Mouse (Mus musculus): ENCODE results near the gene Hsd11b1. TPM values are rescaled to one million over a fixed set of nuclear protein-coding genes. Genes with fewer than 3 reads are reported as not detected.
A peak's percentile ranks its signal among the peaks of the same experiment; 100 is the strongest.
"Not testable (repeated sequence)": the region's sequence is repeated elsewhere in the genome, so short reads cannot be mapped to it uniquely, and the experiment has no call there.

Gene Hsd11b1
- total and polyA plus RNA-seq, 2 experiments from 2014 or later, result 1.6 to 7.3 TPM

DNA sequence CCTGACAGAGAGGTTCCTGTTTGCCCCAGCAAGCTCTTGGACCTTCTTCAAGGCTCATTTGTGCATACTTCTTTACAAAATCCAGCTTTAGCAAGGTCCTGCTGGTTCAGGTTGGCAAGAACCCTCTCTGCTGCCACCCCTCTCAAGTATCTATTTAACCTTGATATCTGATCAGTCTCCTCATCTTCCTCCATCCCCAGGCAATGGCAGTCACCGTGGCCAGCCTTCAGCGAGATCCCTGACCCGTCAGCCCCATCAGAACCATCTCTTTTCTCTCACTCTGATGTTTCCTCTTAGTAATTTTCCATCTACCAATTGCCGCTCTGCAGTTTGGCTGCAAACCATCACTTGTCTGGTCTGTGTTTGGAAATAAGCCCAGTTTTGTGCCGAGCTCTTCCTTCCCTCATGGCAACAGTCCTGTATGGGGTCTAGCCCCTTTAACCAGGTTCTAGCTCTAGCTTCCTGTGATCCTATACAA is 7.2 kb downstream of the Hsd11b1 start:
- DNase-seq (ENCODE audit: low spot score), result no peak
- H3K4me1 ChIP-seq (ENCODE audit: control insufficient read depth, insufficient read depth), result peaks cover 12% of the 10 kb centered on the region; the same call in 1 of the 2 replicates
- H3K4me3 ChIP-seq (ENCODE audit: low read depth, low read length), result no peak overlapping the region
- no peak overlapping the region for H3K27ac ChIP-seq (ENCODE audit: low read depth)
- H3K9ac ChIP-seq (replicated peaks; ENCODE audit: low read depth, low read length), result no peak overlapping the region
- TF ChIP-seq CTCF (IDR thresholded peaks at IDR 0.05; ENCODE audit: low read depth), result no peak
- TF ChIP-seq EP300 (IDR thresholded peaks at IDR 0.05; ENCODE audit: low read depth), result no peak
- H3K27me3 ChIP-seq (ENCODE audit: control insufficient read depth, insufficient read depth, low read length), result no peaks in the 10 kb centered on the region
- H3K36me3 ChIP-seq (replicated peaks; ENCODE audit: control insufficient read depth, insufficient read depth, low read length), result no peaks in the 10 kb centered on the region
- no peak for ATAC-seq (ENCODE audit: insufficient read depth, low read depth)
- WGBS, result 15% methylated on average over 5 of the region's 5 CpGs
- no peak overlapping the region for H3K4me2 ChIP-seq (ENCODE audit: low read depth, low read length)
- H3K9me3 ChIP-seq (replicated peaks; ENCODE audit: control insufficient read depth, low read length), result no peaks in the 10 kb centered on the region

DNA sequence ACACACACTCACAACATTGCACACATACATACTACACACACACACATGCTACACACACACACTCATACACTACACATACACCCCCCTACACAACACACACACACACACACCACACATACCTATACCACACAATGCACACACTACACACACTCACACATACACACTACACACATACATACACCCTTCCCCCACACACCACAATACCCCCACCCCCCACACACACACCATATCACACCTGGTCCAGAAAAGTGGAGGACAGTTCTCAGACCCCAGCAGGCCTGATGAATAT is 7.6 kb downstream of the Hsd11b1 start:
- TF ChIP-seq CTCF (IDR thresholded peaks at IDR 0.05; ENCODE audit: low read depth) (no peak), EP300 (IDR thresholded peaks at IDR 0.05; ENCODE audit: low read depth) (no peak)
- Histone ChIP-seq H3K9ac (replicated peaks; ENCODE audit: low read depth, low read length) (no peak overlapping the region), H3K4me2 (ENCODE audit: low read depth, low read length) (no peak overlapping the region), H3K36me3 (replicated peaks; ENCODE audit: control insufficient read depth, insufficient read depth, low read length) (no peaks in the 10 kb centered on the region), H3K27ac (ENCODE audit: low read depth) (no peak overlapping the region), H3K9me3 (replicated peaks; ENCODE audit: control insufficient read depth, low read length) (no peaks in the 10 kb centered on the region), H3K27me3 (ENCODE audit: control insufficient read depth, insufficient read depth, low read length) (no peaks in the 10 kb centered on the region), H3K4me3 (ENCODE audit: low read depth, low read length) (no peak overlapping the region), H3K4me1 (ENCODE audit: control insufficient read depth, insufficient read depth) (peaks cover 12% of the 10 kb centered on the region; the same call in 1 of the 2 replicates)
- DNase-seq (ENCODE audit: low spot score) (no peak), ATAC-seq (ENCODE audit: insufficient read depth, low read depth) (no peak)

DNA sequence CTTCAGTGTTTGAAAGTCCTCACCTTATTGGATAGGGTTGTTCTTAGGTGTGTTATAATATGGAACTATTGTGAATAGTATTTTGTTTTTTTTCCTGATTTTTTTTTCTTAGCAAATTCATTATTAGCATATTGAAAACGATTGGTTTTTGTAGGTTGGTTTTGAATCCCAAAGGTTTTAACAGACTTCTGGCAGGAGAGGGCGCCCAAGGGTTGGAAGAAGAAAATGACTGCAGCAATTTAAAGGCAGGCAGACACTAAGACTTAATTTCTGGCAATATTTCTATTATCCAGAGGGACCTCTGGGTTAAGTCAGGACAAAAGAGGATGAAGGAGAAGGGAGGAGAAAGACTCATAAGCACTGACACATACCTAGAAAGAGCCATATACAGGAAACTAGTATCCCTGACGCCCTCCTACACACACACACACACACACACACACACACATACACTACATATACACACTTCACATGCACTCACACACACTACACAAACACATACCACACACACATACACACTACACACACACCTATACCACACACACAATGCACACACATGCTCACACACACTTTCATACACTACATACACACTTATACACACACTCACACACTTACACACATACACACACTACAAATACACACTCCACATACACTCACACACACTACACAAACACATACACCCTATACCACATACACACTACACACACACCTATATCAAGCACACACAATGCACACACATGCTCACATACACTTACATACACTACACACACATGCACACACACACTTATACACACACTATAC is 8.2 kb downstream of the Hsd11b1 start:
- H3K4me1 ChIP-seq (ENCODE audit: control insufficient read depth, insufficient read depth), result peaks cover 12% of the 10 kb centered on the region; the same call in 1 of the 2 replicates
- DNase-seq (ENCODE audit: low spot score) (peak; percentile 72), ATAC-seq (ENCODE audit: insufficient read depth, low read depth) (no peak; the same call in 1 of the 2 replicates)
- no peaks in the 10 kb centered on the region for H3K36me3 ChIP-seq (replicated peaks; ENCODE audit: control insufficient read depth, insufficient read depth, low read length)
- TF ChIP-seq CTCF (IDR thresholded peaks at IDR 0.05; ENCODE audit: low read depth) (peak; percentile 70), EP300 (IDR thresholded peaks at IDR 0.05; ENCODE audit: low read depth) (no peak)
- no peak overlapping the region for H3K4me3 ChIP-seq (ENCODE audit: low read depth, low read length)
- no peaks in the 10 kb centered on the region for H3K9me3 ChIP-seq (replicated peaks; ENCODE audit: control insufficient read depth, low read length)
- no peak overlapping the region for H3K9ac ChIP-seq (replicated peaks; ENCODE audit: low read depth, low read length)
- H3K4me2 ChIP-seq (ENCODE audit: low read depth, low read length), result no peak overlapping the region
- H3K27ac ChIP-seq (ENCODE audit: low read depth), result no peak overlapping the region
- WGBS, result 30% methylated on average over 3 of the region's 3 CpGs
- H3K27me3 ChIP-seq (ENCODE audit: control insufficient read depth, insufficient read depth, low read length), result no peaks in the 10 kb centered on the region

DNA sequence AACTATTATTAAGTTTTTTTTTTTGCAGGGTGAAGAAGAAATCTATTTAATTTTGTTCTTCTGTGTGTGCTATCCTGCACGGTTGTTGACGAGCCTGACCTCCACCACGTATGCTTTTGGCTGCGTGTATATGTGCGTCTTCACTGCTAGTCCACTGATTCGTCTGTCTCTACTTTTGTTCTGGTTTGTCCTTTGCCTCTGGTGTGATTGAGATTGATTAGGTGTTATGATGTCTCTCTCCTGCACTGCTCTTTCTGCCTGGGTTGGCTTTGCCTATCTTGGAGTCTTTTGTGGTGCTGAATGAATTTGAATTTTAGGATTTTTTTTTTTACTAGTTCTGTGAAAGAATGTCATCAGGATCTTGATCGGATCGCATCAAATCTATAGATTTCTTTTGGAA is 8.8 kb downstream of the Hsd11b1 start:
- 0 out of 2 replicates have a peak overlapping the region, but pooled peaks have one; percentile 18 for H3K4me2 ChIP-seq (ENCODE audit: low read depth, low read length)
- TF ChIP-seq EP300 (IDR thresholded peaks at IDR 0.05; ENCODE audit: low read depth) (no peak), CTCF (IDR thresholded peaks at IDR 0.05; ENCODE audit: low read depth) (no peak)
- H3K27me3 ChIP-seq (ENCODE audit: control insufficient read depth, insufficient read depth, low read length), result no peaks in the 10 kb centered on the region
- DNase-seq (ENCODE audit: low spot score), result no peak
- H3K36me3 ChIP-seq (replicated peaks; ENCODE audit: control insufficient read depth, insufficient read depth, low read length), result no peaks in the 10 kb centered on the region
- WGBS, result 42% methylated on average over 8 of the region's 8 CpGs
- H3K9me3 ChIP-seq (replicated peaks; ENCODE audit: control insufficient read depth, low read length), result no peaks in the 10 kb centered on the region
- ATAC-seq (ENCODE audit: insufficient read depth, low read depth), result no peak
- no peak overlapping the region for H3K4me3 ChIP-seq (ENCODE audit: low read depth, low read length)
- no peak overlapping the region for H3K9ac ChIP-seq (replicated peaks; ENCODE audit: low read depth, low read length)
- no peak overlapping the region for H3K27ac ChIP-seq (ENCODE audit: low read depth)
- H3K4me1 ChIP-seq (ENCODE audit: control insufficient read depth, insufficient read depth), result peaks cover 12% of the 10 kb centered on the region; the same call in 1 of the 2 replicates

DNA sequence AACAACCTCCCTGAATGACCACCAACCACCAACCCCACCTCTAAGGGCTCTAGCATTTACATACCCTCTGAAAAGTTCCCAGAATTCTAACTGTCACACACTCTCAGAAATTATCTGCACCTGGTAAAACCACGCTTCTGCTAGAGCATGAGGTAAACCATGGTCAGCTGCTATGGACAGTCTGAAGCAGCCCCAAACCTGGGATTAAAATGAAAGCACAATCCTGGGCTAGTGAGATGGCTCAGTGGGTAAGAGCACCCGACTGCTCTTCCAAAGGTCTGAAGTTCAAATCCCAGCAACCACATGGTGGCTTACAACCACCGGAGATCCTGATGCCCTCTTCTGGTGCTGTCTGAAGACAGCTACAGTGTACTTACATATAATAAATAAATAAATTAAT is 10.0 kb downstream of the Hsd11b1 start:
- ATAC-seq (ENCODE audit: insufficient read depth, low read depth); DNase-seq (ENCODE audit: low spot score): not testable (repeated sequence)
- 79% methylated on average over 3 of the region's 3 CpGs for WGBS

DNA sequence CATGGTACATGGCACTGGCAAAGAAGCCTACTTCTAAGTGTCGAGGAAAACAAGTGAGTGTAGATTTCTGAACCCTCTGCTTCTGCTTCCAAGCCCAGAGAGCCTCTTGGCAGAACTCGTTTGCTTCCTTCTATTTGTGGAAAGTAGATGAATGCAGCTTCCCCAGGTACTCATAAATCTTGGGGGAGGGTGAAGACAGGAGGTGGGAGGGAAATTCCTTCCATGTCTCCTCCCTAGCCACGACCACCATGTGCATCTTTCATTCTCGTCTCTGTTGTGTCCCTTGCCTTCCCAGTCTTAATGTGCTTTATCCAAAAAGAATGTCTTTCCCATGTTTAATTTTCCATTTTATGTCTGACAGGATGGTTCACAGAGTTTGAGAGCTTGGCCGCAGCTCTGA is 11.3 kb downstream of the Hsd11b1 start:
- Histone ChIP-seq H3K4me1 (ENCODE audit: control insufficient read depth, insufficient read depth) (peaks cover 12% of the 10 kb centered on the region; the same call in 1 of the 2 replicates), H3K9ac (replicated peaks; ENCODE audit: low read depth, low read length) (no peak overlapping the region), H3K9me3 (replicated peaks; ENCODE audit: control insufficient read depth, low read length) (no peaks in the 10 kb centered on the region), H3K27ac (ENCODE audit: low read depth) (no peak overlapping the region), H3K4me2 (ENCODE audit: low read depth, low read length) (no peak overlapping the region), H3K36me3 (replicated peaks; ENCODE audit: control insufficient read depth, insufficient read depth, low read length) (no peaks in the 10 kb centered on the region), H3K4me3 (ENCODE audit: low read depth, low read length) (no peak overlapping the region), H3K27me3 (ENCODE audit: control insufficient read depth, insufficient read depth, low read length) (no peaks in the 10 kb centered on the region)
- DNase-seq (ENCODE audit: low spot score) (no peak), ATAC-seq (ENCODE audit: insufficient read depth, low read depth) (no peak)
- TF ChIP-seq CTCF (IDR thresholded peaks at IDR 0.05; ENCODE audit: low read depth), result no peak
- no peak for TF ChIP-seq EP300 (IDR thresholded peaks at IDR 0.05; ENCODE audit: low read depth)
- 25% methylated on average over 5 of the region's 5 CpGs for WGBS

More for the DNA sequence above, 10.0 kb downstream of the Hsd11b1 start:
- H3K27ac ChIP-seq (ENCODE audit: low read depth); H3K9ac ChIP-seq (replicated peaks; ENCODE audit: low read depth, low read length); H3K9me3 ChIP-seq (replicated peaks; ENCODE audit: control insufficient read depth, low read length); H3K27me3 ChIP-seq (ENCODE audit: control insufficient read depth, insufficient read depth, low read length); H3K4me3 ChIP-seq (ENCODE audit: low read depth, low read length); H3K36me3 ChIP-seq (replicated peaks; ENCODE audit: control insufficient read depth, insufficient read depth, low read length); H3K4me2 ChIP-seq (ENCODE audit: low read depth, low read length): not testable (repeated sequence)
- H3K4me1 ChIP-seq (ENCODE audit: control insufficient read depth, insufficient read depth), result peaks cover 12% of the 10 kb centered on the region; the same call in 1 of the 2 replicates

All from heart, postnatal 0 days (tissue).